27 mouse cellular contexts compared by ENCODE assay signal in genomic region chr15:10640721-10641120, GRCm38 (mm10).
"Had no signal": no experiment of that assay in that cellular context is flagged by ENCODE, and none has a peak within 500 bp of the region (broad histone marks: within the 10 kb centered on the region; RNA-seq: fewer than 3 reads in every experiment).

No protein-coding gene starts in this region.

- H3K4me2 ChIP-seq: embryonic facial prominence, embryonic 12.5 days; embryonic facial prominence, embryonic 13.5 days; embryonic facial prominence, embryonic 15.5 days; forebrain, embryonic 12.5 days; forebrain, embryonic 13.5 days; forebrain, embryonic 15.5 days had no signal

- H3K9me3 ChIP-seq: embryonic facial prominence, embryonic 10.5 days; embryonic facial prominence, embryonic 12.5 days; embryonic facial prominence, embryonic 13.5 days; embryonic facial prominence, embryonic 15.5 days; forebrain, embryonic 10.5 days; forebrain, embryonic 12.5 days; forebrain, embryonic 13.5 days; forebrain, embryonic 15.5 days had no signal

- H3K27me3 ChIP-seq: embryonic facial prominence, embryonic 12.5 days; embryonic facial prominence, embryonic 13.5 days; embryonic facial prominence, embryonic 15.5 days; forebrain, embryonic 12.5 days; forebrain, embryonic 13.5 days; forebrain, embryonic 15.5 days had no signal

- H3K36me3 ChIP-seq: embryonic facial prominence, embryonic 13.5 days; embryonic facial prominence, embryonic 15.5 days; forebrain, embryonic 12.5 days; forebrain, embryonic 15.5 days had no signal

- ATAC-seq: forebrain, embryonic 13.5 days; forebrain, embryonic 14.5 days; forebrain, embryonic 15.5 days; forebrain, embryonic 16.5 days; forebrain, postnatal 0 days had no signal

- DNase-seq: cerebellum, adult 8-10 months; cerebellum, adult 9-10 months; cerebellum, adult 9-11 months; cerebellum, postnatal 10 days; cerebellum, postnatal 14 days; cerebellum, postnatal 25 days; cerebellum, postnatal 36 days; embryo, embryonic 11 days; forebrain, postnatal 0 days; gastrocnemius, adult 2 months; gastrocnemius, postnatal 10 days; gastrocnemius, postnatal 14 days; gastrocnemius, postnatal 25 days; gastrocnemius, postnatal 36 days; heart, adult 18-20 months; heart, adult 2 months had no signal

- H3K4me3 ChIP-seq: embryonic facial prominence, embryonic 10.5 days; embryonic facial prominence, embryonic 12.5 days; embryonic facial prominence, embryonic 13.5 days; embryonic facial prominence, embryonic 15.5 days; erythroblast, embryonic 14.5 days; forebrain, embryonic 10.5 days; forebrain, embryonic 12.5 days; forebrain, embryonic 13.5 days; forebrain, embryonic 15.5 days; gastrocnemius, adult 2 months; heart, adult 2 months had no signal

- H3K27ac ChIP-seq: embryonic facial prominence, embryonic 10.5 days; embryonic facial prominence, embryonic 12.5 days; embryonic facial prominence, embryonic 13.5 days; embryonic facial prominence, embryonic 15.5 days; forebrain, embryonic 10.5 days; forebrain, embryonic 12.5 days; forebrain, embryonic 13.5 days; forebrain, embryonic 15.5 days; gastrocnemius, adult 2 months; heart, adult 2 months had no signal

- H3K9ac ChIP-seq: embryonic facial prominence, embryonic 12.5 days; embryonic facial prominence, embryonic 13.5 days; embryonic facial prominence, embryonic 15.5 days; forebrain, embryonic 12.5 days; forebrain, embryonic 13.5 days; forebrain, embryonic 15.5 days; forebrain, postnatal 0 days had no signal
